Mouse (Mus musculus) megakaryocyte, embryonic 14.5 days (primary cell): ENCODE results near the gene Negr1.

ENCODE experiments used
- FLI1 ChIP-seq: IDR thresholded peaks from 2 replicates; pipeline ENCODE4 v1.6.1; 2012; ENCODE audit warnings: low read length, inconsistent platforms, mixed read lengths
- GATA1 ChIP-seq: IDR thresholded peaks from 3 replicates; pipeline ENCODE4 v1.6.1; 2012; ENCODE audit warnings: mixed read lengths, low read length, inconsistent platforms, borderline replicate concordance

- TF ChIP-seq FLI1 (no peak), GATA1 (no peak)
These were observed 67.0 kb downstream of the Negr1 start for GRCm38 (mm10) chr3:156628594-156628993.
